Mouse (Mus musculus): Measurements from ENCODE around the gene Arpc4.

Arpc4 gene

DNA sequence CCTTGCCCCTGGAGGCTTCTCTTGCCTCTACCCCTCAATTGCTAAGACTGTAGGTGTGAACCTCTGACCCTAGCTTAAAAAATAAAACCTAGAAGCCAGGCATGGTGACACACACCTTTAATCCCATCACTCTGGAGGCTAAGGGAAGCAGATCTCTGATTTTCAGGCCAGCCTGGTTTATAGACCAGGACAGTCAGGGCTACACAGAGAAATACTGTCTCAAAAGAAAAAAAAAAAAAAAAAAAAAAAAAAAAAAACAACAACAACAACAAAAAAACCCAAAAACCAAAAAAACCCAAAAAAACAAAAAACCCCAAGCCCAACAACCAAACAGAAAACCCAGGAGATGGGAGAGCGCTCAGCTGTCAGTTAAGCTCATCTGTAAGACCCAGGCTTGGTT, 10.3 kb upstream of the Arpc4 start:
- DNase-seq = no peak

DNA sequence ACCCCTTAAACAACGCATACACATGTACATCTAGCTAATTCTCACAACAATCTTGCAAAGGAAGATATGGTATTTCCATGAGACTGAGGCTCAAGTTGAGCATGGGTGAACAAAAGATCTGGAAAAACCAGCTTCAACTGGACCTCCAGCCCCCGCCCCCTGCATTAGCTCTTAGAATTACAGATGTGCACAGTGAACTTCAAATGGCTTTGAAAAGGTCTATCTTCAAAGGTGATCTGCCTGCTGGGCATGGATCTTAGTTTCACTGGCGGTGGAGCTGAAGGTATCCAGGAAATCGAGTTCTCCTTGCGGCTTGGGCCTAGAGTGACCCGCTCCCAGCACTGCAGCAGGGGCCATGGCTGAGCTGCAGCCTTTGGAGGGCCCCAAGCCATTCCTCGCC, 9.8 kb upstream of the Arpc4 start:
- no peak for DNase-seq

DNA sequence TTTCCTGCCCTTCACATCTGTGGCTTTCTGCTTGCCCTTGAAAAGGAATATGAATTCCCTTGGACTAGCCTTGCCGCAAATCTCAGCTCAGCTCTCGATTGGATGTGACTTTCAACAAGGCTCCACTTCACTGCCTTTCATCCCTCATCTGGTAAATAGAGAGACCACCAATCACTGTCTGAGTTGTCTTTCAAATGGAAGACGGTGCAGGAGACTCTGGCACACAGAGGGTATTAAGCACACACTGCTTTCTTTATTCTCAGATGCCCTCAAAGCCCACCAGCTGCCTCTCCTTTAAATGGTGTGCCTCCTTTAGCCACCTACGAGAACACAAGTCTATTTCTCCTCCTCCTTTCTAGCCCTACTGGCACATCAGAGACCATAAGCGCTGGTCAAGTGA, 9.3 kb upstream of the Arpc4 start:
- DNase-seq = no peak

DNA sequence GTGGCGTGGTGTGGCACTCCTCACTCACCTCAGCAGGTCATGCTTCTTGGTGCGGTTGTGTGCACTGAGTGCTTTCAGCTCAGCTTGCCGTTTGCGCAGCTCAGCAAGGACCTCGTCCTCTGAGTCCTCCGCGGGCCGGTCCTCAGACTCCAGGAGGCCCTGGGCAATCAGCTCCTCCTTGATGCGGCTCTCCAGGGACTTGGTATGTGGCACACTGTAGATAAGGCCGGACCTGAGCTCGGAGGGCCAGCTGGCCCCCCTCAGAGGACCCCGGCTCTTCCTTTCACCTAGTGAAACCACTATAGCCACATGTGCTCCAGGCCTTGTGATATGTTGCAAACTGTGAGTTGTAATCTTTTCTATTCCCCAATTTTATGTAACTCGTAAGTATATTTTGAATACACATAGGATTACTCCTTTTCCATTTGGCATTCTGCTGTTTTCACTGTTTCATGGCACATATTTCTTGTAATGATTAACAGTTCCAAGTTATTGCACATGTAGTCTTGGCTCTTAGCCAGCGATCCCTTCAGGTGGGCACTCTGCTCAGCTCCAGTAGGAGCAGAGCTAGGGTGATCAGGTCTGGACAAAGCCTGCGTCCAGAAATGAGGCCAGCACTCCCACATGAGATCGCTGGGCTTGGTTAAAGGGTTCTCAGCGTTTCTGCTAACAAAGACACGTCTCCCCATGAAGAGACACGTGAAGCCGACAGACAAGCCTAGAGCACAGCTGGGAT, 7.6 kb upstream of the Arpc4 start:
- DNase-seq = no peak

DNA sequence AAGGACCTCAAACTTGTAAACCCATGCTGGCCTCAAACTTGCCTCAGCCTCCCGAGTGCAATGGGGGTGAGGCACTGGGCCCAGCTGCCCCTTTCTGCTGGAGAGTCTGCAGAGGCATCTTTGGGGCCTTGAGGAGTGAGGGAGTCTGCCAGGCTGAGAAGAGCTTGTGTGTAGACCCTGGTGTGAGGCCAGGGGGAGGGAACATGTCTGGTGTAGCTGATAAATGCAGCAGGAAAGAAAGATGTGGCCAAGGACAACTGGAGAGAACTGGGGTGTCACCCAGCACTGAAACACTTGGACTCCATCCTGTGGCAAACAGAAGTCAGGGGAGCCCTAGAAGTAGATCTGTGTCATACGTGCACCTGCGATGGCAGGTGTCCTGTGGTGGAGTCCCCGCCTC, 4.4 kb upstream of the Arpc4 start:
- DNase-seq = peak; percentile 42

DNA sequence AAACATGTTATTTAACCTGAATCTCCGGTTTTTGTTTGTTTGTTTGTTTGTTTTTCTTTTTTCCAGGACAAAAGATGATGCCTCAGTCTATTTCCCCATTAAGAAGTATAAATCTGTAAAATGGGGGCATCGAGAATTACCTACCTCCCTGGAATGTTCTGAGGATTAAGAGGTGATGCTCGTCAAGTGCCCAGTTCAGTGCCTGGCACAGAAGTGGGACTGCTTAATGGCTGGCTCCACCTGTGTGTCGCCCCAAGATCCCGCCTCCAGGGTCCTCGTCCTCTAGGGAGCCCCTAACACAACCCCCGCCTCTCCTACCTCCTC, 781 bp upstream of the Arpc4 start:
- no peak for DNase-seq

DNA sequence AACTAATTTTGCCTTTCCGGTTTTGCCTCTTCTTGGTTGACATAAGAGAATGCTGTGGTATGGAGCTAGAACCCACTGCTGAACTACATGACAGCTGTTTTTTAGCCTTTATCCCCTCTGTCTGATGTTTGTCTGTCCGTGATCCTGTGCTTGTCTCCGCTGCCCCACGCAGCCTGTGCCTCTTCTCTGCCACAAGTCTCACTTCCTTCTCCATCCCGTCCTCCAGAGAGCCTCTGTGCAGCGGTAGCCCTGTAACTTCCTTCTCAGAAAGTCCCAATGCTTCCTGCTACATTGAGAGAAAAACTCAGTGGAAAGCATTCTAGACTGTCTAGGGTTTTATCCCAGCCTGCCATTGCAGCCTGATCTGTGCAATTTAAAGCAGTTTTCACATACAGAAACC, 1.3 kb downstream of the Arpc4 start:
- peak; percentile 20 for DNase-seq

DNA sequence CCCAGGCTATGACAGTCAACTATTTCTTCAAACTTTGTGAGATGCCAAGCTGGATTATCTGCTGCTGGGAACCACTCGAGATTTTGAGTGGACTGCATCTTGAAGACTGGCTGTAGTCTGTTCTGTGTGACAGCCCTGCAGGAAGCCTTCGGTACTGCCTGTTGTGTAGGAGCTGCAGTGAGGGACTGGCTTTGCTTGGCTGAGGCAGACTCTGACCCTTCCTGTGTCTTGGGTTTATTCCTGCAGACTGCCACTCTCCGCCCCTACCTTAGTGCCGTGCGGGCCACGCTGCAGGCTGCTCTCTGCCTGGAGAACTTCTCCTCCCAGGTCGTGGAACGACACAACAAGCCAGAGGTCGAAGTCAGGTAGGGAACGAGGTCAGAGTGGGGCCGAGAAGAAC, 2.6 kb downstream of the Arpc4 start:
- DNase-seq = no peak

DNA sequence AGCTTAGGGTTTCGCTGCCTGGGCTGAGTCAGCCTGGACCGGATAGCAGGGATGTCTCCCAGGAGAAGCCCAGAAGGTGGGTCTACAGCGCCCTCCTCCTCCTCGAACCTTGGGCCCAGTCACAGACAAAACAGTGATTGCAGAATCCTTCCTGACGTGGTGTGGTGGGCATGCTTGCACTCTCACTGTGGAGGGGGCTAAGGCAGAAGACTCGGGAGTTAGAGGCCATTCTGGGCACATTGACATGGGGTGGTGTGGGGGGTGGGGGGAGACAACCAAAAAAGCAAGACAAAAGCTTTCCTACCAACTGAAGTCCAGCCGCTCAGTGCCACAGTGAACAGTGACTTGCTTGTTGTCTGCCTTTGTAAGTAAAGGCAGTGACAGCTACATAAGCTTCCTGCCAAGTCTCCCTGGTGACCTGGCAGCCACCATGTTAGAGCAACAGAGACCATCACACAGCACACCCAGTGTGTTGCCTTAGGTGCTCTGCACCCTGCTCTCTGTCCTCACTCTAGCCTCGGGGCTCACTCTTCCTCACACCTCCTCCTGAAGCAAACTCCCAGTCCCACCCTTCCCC, 6.5 kb downstream of the Arpc4 start:
- no peak for DNase-seq

DNA sequence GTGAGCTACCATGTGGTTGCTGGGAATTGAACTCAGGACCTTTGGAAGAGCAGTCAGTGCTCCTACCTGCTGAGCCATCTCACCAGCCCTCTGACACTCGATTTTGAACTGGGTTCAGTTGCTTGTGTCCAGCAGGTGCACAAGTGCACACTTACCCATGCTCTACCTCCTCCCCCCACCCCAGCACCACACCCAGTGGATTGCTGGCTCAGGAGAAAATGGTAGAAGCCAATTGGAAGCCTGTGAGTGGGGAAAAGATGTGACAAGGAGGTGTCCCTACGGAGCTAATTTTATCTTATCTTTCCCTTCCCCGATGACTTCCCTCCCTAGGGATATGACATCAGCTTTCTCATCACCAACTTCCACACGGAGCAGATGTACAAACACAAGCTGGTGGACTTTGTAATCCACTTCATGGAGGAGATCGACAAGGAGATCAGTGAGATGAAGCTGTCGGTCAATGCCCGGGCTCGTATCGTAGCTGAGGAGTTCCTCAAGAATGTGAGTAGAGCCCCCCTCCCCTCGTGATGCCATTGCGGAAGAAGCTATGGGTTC, 7.3 kb downstream of the Arpc4 start:
- no peak for DNase-seq

DNA sequence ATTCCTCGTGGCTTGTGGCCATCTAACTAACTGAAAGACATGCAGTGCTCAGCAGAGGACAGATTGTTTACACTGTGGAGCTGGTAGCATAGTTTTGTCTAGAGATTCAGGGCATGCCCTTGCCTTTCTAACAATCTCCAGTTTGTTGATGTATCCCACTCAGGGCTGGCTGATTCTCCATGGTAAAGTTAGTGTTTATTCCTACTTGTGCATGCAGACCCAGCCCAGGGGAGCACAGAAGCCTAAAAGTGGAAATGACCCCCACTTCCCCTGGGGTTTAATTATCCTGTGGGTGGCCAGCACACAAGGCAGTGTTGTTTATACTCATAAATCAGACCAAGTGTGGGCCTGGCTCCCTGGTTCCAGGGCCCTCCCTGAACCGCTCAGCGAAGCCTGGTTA, 8.1 kb downstream of the Arpc4 start:
- DNase-seq = no peak

DNA sequence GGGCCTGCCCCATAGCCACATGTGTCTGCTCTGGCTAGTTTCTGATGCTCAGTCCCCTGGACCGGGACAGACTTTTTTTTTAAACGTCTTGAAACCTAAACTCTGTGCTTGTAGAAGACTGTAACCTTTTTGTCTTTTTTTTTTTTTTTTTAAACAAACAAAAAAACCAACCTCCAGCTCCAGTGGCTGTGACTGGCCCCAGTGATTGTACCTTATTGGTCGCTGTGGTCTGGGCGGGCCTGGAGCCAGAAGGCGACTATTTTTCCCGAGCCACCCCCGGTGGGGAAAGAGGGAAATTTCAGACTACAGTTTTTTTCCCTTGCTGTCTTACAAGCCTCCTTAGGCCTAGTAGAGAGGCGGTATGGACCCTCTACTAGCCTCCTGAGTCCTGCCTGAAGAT, 11.0 kb downstream of the Arpc4 start, which contains the start of gene Ttll3:
Gene Ttll3, plus strand, starts transcription at position 301 of the 400 bp plus-strand sequence.
- no peak for DNase-seq

DNA sequence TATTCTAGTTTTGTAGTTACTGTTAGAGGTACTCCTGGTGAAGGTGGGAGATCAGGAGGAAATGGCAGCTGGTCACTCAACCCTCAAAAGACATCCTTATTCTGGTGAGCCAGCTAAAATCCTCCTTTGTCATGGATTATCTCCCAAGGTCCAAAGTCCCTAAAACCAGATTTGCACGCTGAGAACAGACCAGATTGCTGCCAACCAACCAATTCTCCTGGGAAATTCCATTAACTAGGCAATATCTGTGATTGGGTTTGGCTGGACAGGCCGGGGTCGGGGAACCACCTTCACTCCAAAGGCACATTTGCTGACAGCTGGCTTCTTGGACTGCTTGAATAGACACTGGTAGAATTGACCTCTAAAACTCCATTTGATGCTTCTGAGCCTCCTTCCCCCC, 12.8 kb downstream of the Arpc4 start:
- no peak for DNase-seq

DNA sequence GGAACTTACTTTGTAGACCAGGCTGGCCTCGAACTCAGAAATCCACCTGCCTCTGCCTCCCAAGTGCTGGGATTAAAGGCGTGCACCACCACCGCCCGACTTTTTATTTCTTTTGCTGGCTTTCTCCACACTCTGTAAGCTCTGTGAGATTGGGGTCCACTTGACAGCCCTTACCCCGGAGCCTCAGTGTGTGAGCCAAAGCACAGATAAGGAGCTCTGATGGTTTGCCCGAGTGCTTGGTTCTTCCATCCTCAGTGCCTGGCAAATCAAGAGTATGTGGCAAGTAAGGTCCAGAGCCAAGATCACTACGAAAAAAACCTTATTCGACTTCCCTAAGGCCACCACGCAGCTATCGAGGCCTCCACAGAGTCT, 14.1 kb downstream of the Arpc4 start:
- DNase-seq = no peak

DNA sequence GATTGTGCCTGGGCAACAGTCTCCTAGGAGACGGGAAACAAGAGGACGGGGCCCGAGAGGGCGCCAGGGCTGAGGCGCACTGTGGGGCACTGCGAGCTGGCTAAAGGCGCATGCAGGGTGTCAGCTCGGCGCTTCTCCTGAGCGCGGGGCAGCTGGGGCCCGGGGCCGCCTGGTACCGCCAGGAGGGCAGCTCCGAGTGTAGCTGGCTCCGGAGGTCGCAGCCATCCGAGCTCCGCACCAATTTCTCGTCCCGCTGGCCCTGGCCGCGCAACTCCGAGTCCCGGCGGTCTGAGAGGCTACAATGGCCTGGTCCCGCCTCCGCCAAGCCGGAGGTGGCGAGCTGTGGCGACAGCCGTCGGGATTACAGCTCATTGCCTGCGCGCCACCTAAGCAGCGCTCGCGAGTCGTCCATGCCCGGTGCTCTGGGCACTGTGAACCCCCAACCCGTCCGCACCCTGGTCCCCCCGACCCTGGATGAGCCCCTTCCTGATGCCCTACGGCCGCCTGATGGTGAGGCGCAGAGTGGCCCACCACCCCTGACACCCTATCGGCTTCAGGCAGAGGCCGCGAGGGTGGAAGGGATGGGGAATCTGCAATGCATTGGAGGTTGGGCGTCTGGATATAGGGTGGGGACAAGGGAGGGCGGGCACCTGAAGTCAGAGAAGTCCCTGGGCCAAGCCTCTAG, 14.6 kb downstream of the Arpc4 start:
- no peak for DNase-seq

DNA sequence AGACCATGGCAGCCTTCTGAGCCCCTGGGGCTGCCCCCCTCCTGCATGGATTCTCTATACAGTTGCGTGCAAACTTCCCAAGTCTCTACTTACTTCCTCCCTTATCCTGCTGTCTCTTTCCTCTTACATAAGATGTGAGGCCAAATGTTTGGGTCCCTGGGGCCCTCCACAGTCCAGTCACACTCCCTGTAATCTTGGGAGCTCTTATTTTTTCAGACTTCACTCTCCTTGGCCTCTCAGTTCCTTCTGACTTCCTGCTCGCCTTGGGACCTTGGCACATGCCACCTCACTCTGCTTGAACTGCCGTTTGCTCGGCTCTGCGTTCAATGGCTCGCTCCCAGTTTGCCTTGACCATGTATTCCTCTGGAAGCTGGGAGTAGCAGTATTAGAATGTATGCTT, 16.0 kb downstream of the Arpc4 start:
- DNase-seq = no peak

DNA sequence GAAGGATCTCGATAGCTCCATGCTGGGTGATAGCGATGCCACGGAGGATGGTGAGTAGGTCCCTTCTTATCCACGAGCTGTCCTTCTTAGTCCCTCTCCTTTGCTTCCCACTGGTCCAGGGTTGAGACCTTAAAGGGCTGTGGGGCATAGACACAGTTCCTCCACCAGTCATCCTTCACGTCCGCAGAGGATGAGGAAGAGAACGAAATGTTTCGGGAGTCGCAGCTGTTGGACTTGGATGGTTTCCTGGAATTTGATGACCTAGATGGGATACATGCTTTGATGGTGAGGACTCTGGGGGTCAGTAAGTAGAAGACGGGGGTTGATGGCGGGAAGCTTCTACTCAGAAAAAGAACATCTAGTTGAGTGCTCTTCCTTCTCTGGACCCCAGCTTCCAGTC, 16.9 kb downstream of the Arpc4 start:
- DNase-seq = no peak

DNA sequence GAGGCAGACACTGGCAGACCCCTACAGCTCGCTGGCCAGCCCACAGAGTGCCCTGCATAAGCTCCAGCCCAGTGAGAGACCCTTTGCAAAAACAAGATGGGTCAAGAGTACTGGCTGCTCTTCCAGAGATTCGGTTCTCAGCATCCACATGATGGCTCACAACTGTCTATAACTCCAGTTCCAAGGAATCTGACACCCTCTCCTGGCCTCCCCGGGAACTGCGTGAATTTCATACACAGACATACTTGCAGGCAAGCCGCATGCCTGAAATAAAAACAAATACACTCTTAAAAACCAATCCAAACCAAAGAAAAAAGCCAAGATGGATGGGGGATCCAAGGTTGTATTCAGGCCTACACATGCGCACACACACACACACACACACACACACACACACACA, 17.6 kb downstream of the Arpc4 start:
- DNase-seq = no peak

DNA sequence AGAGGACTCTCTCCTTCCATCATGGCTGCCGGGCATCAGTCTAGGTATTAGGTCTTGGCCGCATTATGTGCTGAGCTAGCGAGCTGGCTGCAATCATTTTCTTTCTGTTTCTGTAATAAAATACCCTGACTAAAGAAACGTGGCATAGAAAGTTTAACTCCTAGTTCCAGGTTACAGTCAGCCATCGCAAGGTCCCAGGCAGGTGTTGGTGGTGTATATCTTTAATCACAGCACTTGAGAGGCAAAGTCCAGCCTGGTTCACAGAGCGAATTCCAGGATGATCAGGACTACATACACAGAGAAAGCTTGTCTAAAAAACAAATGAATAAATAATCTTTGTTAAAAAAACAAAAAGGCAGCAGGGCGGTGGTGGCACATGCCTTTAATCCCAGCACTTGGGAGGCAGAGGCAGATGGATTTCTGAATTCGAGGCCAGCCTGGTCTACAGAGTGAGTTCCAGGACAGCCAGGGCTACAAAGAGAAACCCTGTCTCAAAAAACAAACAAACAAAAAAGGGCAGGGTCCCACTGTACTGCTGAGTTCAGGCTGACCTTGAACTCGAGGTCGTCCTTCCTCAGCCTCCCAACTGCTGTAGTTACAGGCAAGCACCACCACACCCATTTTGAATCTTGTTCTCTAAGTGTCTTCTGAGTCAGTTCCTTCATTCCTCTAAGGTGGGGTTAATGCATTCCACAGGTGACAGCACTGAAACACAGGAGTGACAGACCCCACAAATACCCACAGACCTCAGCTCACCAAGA, 18.5 kb downstream of the Arpc4 start:
- no peak for DNase-seq

DNA sequence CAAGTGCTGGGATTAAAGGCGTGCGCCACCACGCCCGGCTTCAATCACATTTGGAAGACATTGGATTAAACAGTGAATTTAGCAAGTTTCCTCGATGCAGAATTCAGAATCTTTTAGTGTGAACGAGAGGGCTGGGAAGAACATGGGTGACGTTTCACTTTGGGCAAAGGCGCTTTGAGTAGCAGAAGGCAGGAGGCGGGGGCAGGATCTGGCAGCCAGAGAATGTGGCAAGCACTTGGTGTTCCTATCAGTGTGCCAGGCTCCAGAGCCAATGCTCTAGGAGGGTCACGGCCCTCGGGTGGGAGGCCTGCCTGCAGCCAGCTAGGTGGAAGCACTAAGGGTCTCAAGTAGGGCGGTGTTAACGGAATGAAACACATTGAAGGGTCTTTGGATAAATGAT, 24.2 kb downstream of the Arpc4 start:
- DNase-seq = no peak

DNA sequence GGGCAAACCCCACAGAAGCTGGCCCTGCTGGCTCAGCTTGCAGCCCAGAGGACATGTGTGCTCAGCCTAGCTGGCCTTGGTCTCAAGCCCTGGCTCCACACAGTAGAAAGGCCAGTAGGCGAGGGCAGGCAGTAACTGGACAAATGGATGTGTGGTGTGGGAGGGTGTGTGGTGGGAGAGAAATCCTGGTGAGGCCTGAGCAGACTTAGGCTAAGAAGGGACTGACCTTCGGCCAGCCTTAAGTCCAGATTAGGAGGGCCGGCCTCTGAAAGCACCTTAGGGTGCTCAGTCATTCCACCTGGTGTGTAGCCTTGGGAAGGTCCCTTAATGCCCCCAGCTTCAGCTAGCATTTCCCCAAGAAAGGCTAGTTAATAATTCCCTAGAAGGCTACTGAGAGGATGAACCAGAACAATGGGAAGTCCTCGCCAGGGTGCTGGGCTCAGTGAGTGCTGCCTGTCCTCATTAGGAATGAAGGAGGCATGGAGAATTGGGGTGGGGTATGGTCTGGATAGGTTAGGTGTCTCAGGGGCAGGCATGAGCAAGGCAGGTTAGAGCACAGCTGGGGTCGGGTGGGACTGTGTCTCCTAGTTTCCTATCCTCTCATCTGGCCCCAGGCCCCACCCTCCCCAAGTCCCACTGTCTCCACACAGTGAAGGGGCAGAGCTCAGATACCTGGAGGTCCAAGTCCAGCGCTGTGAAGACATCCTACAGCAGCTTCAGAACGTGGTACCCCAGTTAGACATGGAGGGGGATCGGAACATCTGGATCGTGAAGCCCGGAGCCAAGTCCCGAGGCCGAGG, 26.9 kb downstream of the Arpc4 start:
- no peak for DNase-seq

DNA sequence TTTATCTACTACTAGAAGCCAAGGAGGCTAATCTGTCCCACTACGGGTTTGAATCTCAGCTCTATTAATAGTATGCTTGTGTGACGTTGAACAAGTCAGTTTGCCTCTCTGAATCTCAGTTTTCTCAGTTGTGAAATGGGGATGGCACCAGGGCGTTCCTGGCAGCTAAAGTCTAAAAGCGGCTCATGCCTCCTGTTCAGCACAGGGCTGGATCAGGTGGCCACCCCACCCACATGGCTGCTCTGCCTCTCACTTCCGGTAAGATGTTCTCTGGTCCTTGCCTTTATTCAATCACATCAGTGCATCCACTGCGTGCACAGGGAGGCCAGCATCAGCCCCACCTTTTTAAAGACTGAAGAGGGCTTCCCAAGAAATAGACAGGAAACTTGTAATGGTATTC, 27.6 kb downstream of the Arpc4 start:
- no peak for DNase-seq

DNA sequence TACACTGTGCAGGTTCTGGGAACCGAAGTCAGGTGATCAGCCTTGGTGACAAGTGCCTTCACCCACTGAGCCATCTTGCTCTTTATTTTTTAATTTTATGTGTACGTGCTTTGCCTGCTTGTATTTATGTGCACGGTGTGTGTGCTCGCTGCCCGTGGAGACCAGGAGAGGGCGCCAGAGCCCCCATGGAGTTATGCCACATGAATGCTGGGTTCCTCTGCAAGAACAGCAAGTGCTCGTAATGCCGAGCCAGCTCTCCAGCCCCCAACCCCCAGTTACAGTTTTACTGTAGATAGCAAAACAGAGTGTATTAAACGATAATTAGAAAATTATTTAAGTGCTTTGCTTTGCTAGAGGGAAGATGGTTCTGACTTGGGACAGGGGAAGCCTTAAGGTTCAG, 28.8 kb downstream of the Arpc4 start:
- no peak for DNase-seq

All from thymus, postnatal 14 days (tissue).